Mouse (Mus musculus) cerebellum, postnatal 14 days (tissue): ENCODE results near the gene Tsks.

Source experiments
- DNase-seq, 2 experiments: peaks; one replicate each; pipeline ENCODE4 v3.0.0; 2021; ENCODE audit warnings: mixed read lengths in 2 of 2

Gene Tsks

GRCm38 (mm10) chr7:44942904-44943303 lies at the start of gene Tsks:
TSS of gene Tsks (plus strand) at chr7:44943204.
- DNase-seq: no peak

- no peak for DNase-seq
Observed at GRCm38 (mm10) chr7:44894175-44894574, 48.8 kb upstream of the Tsks start.

- no peak for DNase-seq
Observed at GRCm38 (mm10) chr7:44895206-44895592, 47.8 kb upstream of the Tsks start.

GRCm38 (mm10) chr7:44895593-44896434 lies 47.2 kb upstream of the Tsks start, which contains the start of gene Fuz:
TSS of gene Fuz (plus strand) at chr7:44896079.
- peak; percentile 93 for DNase-seq

GRCm38 (mm10) chr7:44896499-44896898 lies 46.5 kb upstream of the Tsks start:
- no peak for DNase-seq

GRCm38 (mm10) chr7:44898607-44899006 lies 44.4 kb upstream of the Tsks start:
- peak in 1 of 2 experiments; percentile 73 for DNase-seq

- DNase-seq: no peak
Observed at GRCm38 (mm10) chr7:44900632-44901031, 42.4 kb upstream of the Tsks start.

- DNase-seq: no peak
Observed at GRCm38 (mm10) chr7:44901230-44901722, 41.7 kb upstream of the Tsks start.

- DNase-seq: no peak
Observed at GRCm38 (mm10) chr7:44905430-44905829, 37.6 kb upstream of the Tsks start.

- DNase-seq: peak in 1 of 2 experiments; percentile 2
Observed at GRCm38 (mm10) chr7:44908706-44909476, 34.1 kb upstream of the Tsks start.

GRCm38 (mm10) chr7:44914396-44914795 lies 28.6 kb upstream of the Tsks start:
- DNase-seq: no peak

- DNase-seq: no peak
Observed at GRCm38 (mm10) chr7:44915314-44915713, 27.7 kb upstream of the Tsks start.

- DNase-seq: peak in 1 of 2 experiments; percentile 7
Observed at GRCm38 (mm10) chr7:44916191-44916590, 26.8 kb upstream of the Tsks start.

- no peak for DNase-seq
Observed at GRCm38 (mm10) chr7:44916881-44917280, 26.1 kb upstream of the Tsks start.

- DNase-seq: no peak
Observed at GRCm38 (mm10) chr7:44918219-44918618, 24.8 kb upstream of the Tsks start.

- DNase-seq: no peak
Observed at GRCm38 (mm10) chr7:44919127-44919526, 23.9 kb upstream of the Tsks start.

- no peak for DNase-seq
Observed at GRCm38 (mm10) chr7:44922530-44922929, 20.5 kb upstream of the Tsks start.

- peak; percentile 62 to 75 for DNase-seq
Observed at GRCm38 (mm10) chr7:44925468-44925867, 17.5 kb upstream of the Tsks start.

- no peak for DNase-seq
Observed at GRCm38 (mm10) chr7:44928570-44928969, 14.4 kb upstream of the Tsks start.

GRCm38 (mm10) chr7:44929204-44930151 lies 13.5 kb upstream of the Tsks start, which contains the start of gene Ap2a1:
TSS of gene Ap2a1 (minus strand) at chr7:44929496.
- peak; percentile 99 to 100 for DNase-seq

GRCm38 (mm10) chr7:44938680-44939079 lies 4.3 kb upstream of the Tsks start:
- DNase-seq: no peak

GRCm38 (mm10) chr7:44949922-44950321 lies 6.9 kb downstream of the Tsks start:
- DNase-seq: no peak
